Mouse (Mus musculus): ENCODE results near the gene Gm20721. TPM values are rescaled to one million over a fixed set of nuclear protein-coding genes. Genes with fewer than 3 reads are reported as not detected.
"Not testable (repeated sequence)": the region's sequence is repeated elsewhere in the genome, so short reads cannot be mapped to it uniquely, and the experiment has no call there.

Gm20721 gene
- polyA plus RNA-seq, 1 experiment = 1.6 TPM

GRCm38 (mm10) chr2:174330616-174331191 is 15.8 kb downstream of the Gm20721 start:
- no peak for DNase-seq (ENCODE audit: low read depth)

- no peak for DNase-seq (ENCODE audit: low read depth)
These were observed 16.6 kb downstream of the Gm20721 start for GRCm38 (mm10) chr2:174329663-174330615.

GRCm38 (mm10) chr2:174328926-174329662 is 17.4 kb downstream of the Gm20721 start:
- DNase-seq (ENCODE audit: low read depth) = no peak

GRCm38 (mm10) chr2:174328358-174328905 is 18.1 kb downstream of the Gm20721 start:
- DNase-seq (ENCODE audit: low read depth) = no peak

GRCm38 (mm10) chr2:174327295-174327981 is 19.1 kb downstream of the Gm20721 start:
- DNase-seq (ENCODE audit: low read depth) = no peak

GRCm38 (mm10) chr2:174326481-174326880 is 20.0 kb downstream of the Gm20721 start:
- no peak for DNase-seq (ENCODE audit: low read depth)

- no peak for DNase-seq (ENCODE audit: low read depth)
These were observed 20.5 kb downstream of the Gm20721 start for GRCm38 (mm10) chr2:174325989-174326388.

- DNase-seq (ENCODE audit: low read depth) = no peak
These were observed 29.9 kb downstream of the Gm20721 start for GRCm38 (mm10) chr2:174316661-174317060.

- DNase-seq (ENCODE audit: low read depth) = not testable (repeated sequence)
These were observed 31.1 kb downstream of the Gm20721 start for GRCm38 (mm10) chr2:174315445-174315844.

GRCm38 (mm10) chr2:174312661-174313060 is 33.9 kb downstream of the Gm20721 start:
- no peak for DNase-seq (ENCODE audit: low read depth)

- no peak for DNase-seq (ENCODE audit: low read depth)
These were observed 34.3 kb downstream of the Gm20721 start for GRCm38 (mm10) chr2:174312118-174312647.

- no peak for DNase-seq (ENCODE audit: low read depth)
These were observed 34.9 kb downstream of the Gm20721 start for GRCm38 (mm10) chr2:174311613-174312012.

GRCm38 (mm10) chr2:174310913-174311514 is 35.5 kb downstream of the Gm20721 start:
- no peak for DNase-seq (ENCODE audit: low read depth)

GRCm38 (mm10) chr2:174307903-174308302 is 38.6 kb downstream of the Gm20721 start:
- DNase-seq (ENCODE audit: low read depth) = no peak

GRCm38 (mm10) chr2:174305646-174306045 is 40.9 kb downstream of the Gm20721 start:
- no peak for DNase-seq (ENCODE audit: low read depth)

GRCm38 (mm10) chr2:174302526-174302925 is 44.0 kb downstream of the Gm20721 start:
- no peak for DNase-seq (ENCODE audit: low read depth)

GRCm38 (mm10) chr2:174300666-174301065 is 45.8 kb downstream of the Gm20721 start:
- DNase-seq (ENCODE audit: low read depth) = no peak

- no peak for DNase-seq (ENCODE audit: low read depth)
These were observed 46.3 kb downstream of the Gm20721 start for GRCm38 (mm10) chr2:174300186-174300585.

- DNase-seq (ENCODE audit: low read depth) = no peak
These were observed 46.7 kb downstream of the Gm20721 start for GRCm38 (mm10) chr2:174299771-174300160.

GRCm38 (mm10) chr2:174299091-174299770 is 47.3 kb downstream of the Gm20721 start:
- DNase-seq (ENCODE audit: low read depth) = no peak
